Mouse (Mus musculus) forebrain, embryonic 15.5 days (tissue): Measurements from ENCODE around the gene Ube2m. TPM values are rescaled to one million over a fixed set of nuclear protein-coding genes. Genes with fewer than 3 reads are reported as not detected.

ENCODE experiments used
- ATAC-seq: fragments of 200-750 bp; cut with Nextera tagmentation; replicated peaks from 2 replicates; pipeline ENCODE4 v1.8.0; 2017; ENCODE audit warnings: mild to moderate bottlenecking, moderate TSS enrichment, moderate library complexity
- H3K27ac ChIP-seq: fragments of 300-500 bp; sonication (generic); replicated peaks from 2 replicates; pipeline ENCODE4 v1.5.1; 2015; ENCODE audit warnings: mild to moderate bottlenecking, inconsistent platforms
- H3K27me3 ChIP-seq: fragments of 300-500 bp; sonication (generic); 2 replicates; pipeline ENCODE4 v1.6.1; 2015; ENCODE audit warnings: inconsistent platforms
- H3K36me3 ChIP-seq: fragments of 300-500 bp; sonication (generic); 2 replicates; pipeline ENCODE4 v1.6.1; 2015; ENCODE audit warnings: mild to moderate bottlenecking, inconsistent platforms
- H3K4me1 ChIP-seq: fragments of 300-500 bp; sonication (generic); 2 replicates; pipeline ENCODE4 v1.6.1; 2015; ENCODE audit warnings: inconsistent platforms
- H3K4me2 ChIP-seq: fragments of 300-500 bp; sonication (generic); replicated peaks from 2 replicates; pipeline ENCODE4 v1.6.1; 2015; ENCODE audit warnings: mild to moderate bottlenecking, inconsistent platforms
- H3K4me3 ChIP-seq: fragments of 300-500 bp; sonication (generic); 2 replicates; pipeline ENCODE4 v1.5.1; 2015; ENCODE audit warnings: mild to moderate bottlenecking, inconsistent platforms
- H3K9ac ChIP-seq: fragments of 300-500 bp; sonication (generic); replicated peaks from 2 replicates; pipeline ENCODE4 v1.6.1; 2015; ENCODE audit warnings: mild to moderate bottlenecking, inconsistent platforms
- H3K9me3 ChIP-seq: fragments of 300-500 bp; sonication (generic); 2 replicates; pipeline ENCODE4 v1.6.1; 2016; ENCODE audit warnings: inconsistent platforms
- WGBS: fragments of 180-500 bp; shearing (Covaris S2); methylation state at CpG from one replicate; pipeline ENCODE4 v1.1.7; 2015; ENCODE audit warnings: mixed read lengths; 5-methylcytosine and 5-hydroxymethylcytosine counted together
- polyA plus RNA-seq: library from polyadenylated mRNA; unstranded; fragments of >200 nt; fragmentation: Nextera tagmentation; extraction: Ambion mirVana; gene quantifications from 2 replicates; pipeline ENCODE4 v1.2.1, GENCODE M21; 2015

The Ube2m gene
- polyA plus RNA-seq, 1 experiment from 2014 or later = 118 TPM

- Histone ChIP-seq H3K27me3 (no peaks in the 10 kb centered on the region), H3K4me1 (peaks cover 41% of the 10 kb centered on the region), H3K36me3 (peaks cover 73% of the 10 kb centered on the region), H3K27ac (no peak overlapping the region), H3K4me2 (no peak overlapping the region), H3K9me3 (no peaks in the 10 kb centered on the region), H3K4me3 (no peak overlapping the region), H3K9ac (no peak overlapping the region)
- ATAC-seq = no peak
- 91% methylated on average over 7 of the region's 7 CpGs for WGBS
Observed at GRCm38 (mm10) chr7:13032541-13032940, 5.5 kb downstream of the Ube2m start.

DNA sequence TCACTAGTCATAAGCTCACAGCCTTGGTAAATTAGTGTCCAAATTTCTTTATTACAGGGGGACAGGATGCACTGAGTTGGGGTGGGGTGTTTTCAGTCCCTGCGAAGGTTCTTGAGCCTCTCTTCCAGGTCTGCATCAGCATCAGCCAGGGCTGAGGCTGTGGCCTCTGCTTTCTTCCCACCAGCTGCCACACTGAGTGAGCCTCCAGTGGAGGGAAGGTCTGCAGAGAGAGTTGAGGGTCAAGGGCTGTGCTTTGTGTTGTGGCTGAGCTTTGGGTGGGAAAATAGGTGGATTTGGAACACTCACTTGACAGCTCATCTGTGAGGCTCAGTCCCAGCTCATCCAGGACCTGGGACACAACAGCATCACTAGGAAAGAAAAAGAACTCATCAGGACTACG lies 6.1 kb downstream of the Ube2m start:
- Histone ChIP-seq H3K4me1 (peaks cover 41% of the 10 kb centered on the region), H3K36me3 (peaks cover 79% of the 10 kb centered on the region), H3K4me2 (no peak overlapping the region), H3K27ac (no peak overlapping the region), H3K9me3 (no peaks in the 10 kb centered on the region), H3K4me3 (no peak overlapping the region), H3K27me3 (no peaks in the 10 kb centered on the region), H3K9ac (no peak overlapping the region)
- WGBS = 86% methylated on average over 2 of the region's 2 CpGs
- ATAC-seq = no peak

GRCm38 (mm10) chr7:13031069-13031468 lies 7.0 kb downstream of the Ube2m start:
- no peaks in the 10 kb centered on the region for H3K9me3 ChIP-seq
- no peaks in the 10 kb centered on the region for H3K27me3 ChIP-seq
- H3K36me3 ChIP-seq = peaks cover 85% of the 10 kb centered on the region
- peaks cover 41% of the 10 kb centered on the region for H3K4me1 ChIP-seq
- ATAC-seq = no peak
- 67% methylated on average over 5 of the region's 5 CpGs for WGBS
- no peak overlapping the region for H3K4me3 ChIP-seq
- H3K27ac ChIP-seq = no peak overlapping the region
- H3K9ac ChIP-seq = no peak overlapping the region
- no peak overlapping the region for H3K4me2 ChIP-seq

GRCm38 (mm10) chr7:13028986-13029385 lies 9.1 kb downstream of the Ube2m start:
- Histone ChIP-seq H3K9ac (no peak overlapping the region), H3K36me3 (peaks cover 78% of the 10 kb centered on the region)
- no peak for ATAC-seq

DNA sequence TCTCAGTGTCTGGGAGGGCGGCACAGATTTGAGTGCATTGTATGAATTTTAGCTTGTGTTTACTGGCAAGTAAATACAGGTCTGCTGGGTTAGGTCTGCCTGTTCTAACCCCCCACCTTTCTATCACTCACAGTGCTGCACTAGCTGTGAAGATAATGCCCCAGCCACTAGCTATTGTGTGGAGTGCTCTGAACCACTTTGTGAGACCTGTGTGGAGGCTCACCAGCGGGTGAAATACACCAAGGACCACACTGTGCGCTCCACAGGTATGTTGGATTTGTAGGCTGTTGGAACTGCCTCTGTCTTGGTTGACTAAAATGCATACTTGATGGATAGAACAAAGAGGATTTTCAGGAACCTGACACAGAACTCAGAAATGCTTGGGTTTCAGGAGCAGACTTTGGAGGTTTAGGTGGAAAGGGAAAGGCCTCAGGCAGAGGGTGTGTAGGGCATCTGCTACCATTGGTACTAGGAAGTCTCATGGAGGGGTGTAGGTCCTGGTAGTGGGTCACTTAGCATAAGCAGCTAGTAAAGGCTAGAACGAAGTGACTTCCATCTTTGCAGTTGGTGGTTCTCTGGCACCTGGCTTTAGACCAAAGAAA lies 12.5 kb downstream of the Ube2m start:
- Histone ChIP-seq H3K27ac (peak overlapping the region; percentile 96; the same call in 1 of the 2 replicates), H3K27me3 (no peaks in the 10 kb centered on the region), H3K4me2 (peak overlapping the region; percentile 96), H3K36me3 (peaks cover 49% of the 10 kb centered on the region), H3K4me1 (peaks cover 30% of the 10 kb centered on the region), H3K4me3 (peak overlapping the region; percentile 52), H3K9ac (peak overlapping the region; percentile 79), H3K9me3 (no peaks in the 10 kb centered on the region)
- ATAC-seq = no peak
- WGBS = 32% methylated on average over 4 of the region's 4 CpGs

More at GRCm38 (mm10) chr7:13028986-13029385, 9.1 kb downstream of the Ube2m start:
- H3K27me3 ChIP-seq = no peaks in the 10 kb centered on the region
- no peaks in the 10 kb centered on the region for H3K9me3 ChIP-seq
- H3K4me2 ChIP-seq = no peak overlapping the region
- no peak overlapping the region for H3K4me3 ChIP-seq
- H3K4me1 ChIP-seq = peaks cover 34% of the 10 kb centered on the region
- 87% methylated on average over 4 of the region's 4 CpGs for WGBS
- H3K27ac ChIP-seq = no peak overlapping the region

- no peaks in the 10 kb centered on the region for H3K27me3 ChIP-seq
- H3K4me3 ChIP-seq = peak overlapping the region; percentile 52
- WGBS = under 1% methylated on average over 41 of the region's 44 CpGs
- H3K36me3 ChIP-seq = peaks cover 41% of the 10 kb centered on the region
- H3K27ac ChIP-seq = peak overlapping the region; percentile 96
- peak overlapping the region; percentile 79 for H3K9ac ChIP-seq
- peak overlapping the region; percentile 96 for H3K4me2 ChIP-seq
- peaks cover 30% of the 10 kb centered on the region for H3K4me1 ChIP-seq
- no peaks in the 10 kb centered on the region for H3K9me3 ChIP-seq
- ATAC-seq = peak; percentile 68
Observed at GRCm38 (mm10) chr7:13024805-13025204, 13.3 kb downstream of the Ube2m start.

- ATAC-seq = peak; percentile 88
- Histone ChIP-seq H3K4me2 (peak overlapping the region; percentile 96), H3K36me3 (peaks cover 34% of the 10 kb centered on the region), H3K4me1 (peaks cover 30% of the 10 kb centered on the region), H3K9ac (peak overlapping the region; percentile 79), H3K27ac (peak overlapping the region; percentile 96), H3K27me3 (no peaks in the 10 kb centered on the region), H3K4me3 (peak overlapping the region; percentile 52), H3K9me3 (no peaks in the 10 kb centered on the region)
- WGBS = 0% methylated on average over 88 of the region's 95 CpGs
Observed at GRCm38 (mm10) chr7:13023928-13024731, 13.9 kb downstream of the Ube2m start.

DNA sequence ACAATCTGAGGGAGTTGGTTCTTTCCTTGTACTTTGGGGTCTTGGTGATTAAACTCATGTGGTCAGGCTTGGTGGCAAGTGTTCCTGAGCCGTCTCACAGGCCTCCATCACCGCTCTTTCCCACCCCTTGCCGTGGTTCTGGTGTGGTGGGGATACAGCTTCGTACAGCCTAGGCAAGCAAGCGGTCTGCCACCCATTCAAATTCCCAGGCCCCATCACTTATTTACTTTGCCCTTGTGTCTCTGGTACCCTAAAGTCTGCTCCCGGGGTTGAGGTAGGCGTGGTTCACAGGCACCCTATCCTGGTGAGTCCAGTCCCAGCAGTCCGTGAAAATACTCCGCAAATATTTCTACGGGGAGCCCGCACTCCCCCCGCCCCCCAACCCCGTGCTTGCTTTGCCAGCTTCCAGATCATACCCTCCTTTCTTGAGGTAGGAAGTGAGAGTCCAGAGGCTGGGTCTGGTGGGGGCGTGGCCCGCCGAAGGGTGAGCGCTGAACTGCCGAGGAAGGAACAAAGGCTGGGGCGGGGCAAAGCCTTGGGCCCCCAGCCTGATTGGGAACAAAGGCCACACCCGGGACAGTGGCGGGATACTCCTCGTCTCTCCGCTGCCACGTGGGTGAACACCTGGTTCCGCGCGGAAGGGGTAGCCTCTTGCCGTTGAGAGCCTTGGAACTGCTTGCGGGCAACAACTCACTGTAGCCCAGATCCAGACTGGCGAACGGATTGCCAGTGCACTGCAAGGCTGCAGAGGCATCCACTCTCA lies 15.1 kb downstream of the Ube2m start:
- 2% methylated on average over 31 of the region's 31 CpGs for WGBS
- Histone ChIP-seq H3K27me3 (no peaks in the 10 kb centered on the region), H3K9ac (peak overlapping the region; percentile 79), H3K4me3 (peak overlapping the region; percentile 52), H3K27ac (peak overlapping the region; percentile 96), H3K4me2 (peak overlapping the region; percentile 96), H3K36me3 (peaks cover 23% of the 10 kb centered on the region), H3K9me3 (no peaks in the 10 kb centered on the region), H3K4me1 (peaks cover 32% of the 10 kb centered on the region)
- peak; percentile 35 for ATAC-seq

DNA sequence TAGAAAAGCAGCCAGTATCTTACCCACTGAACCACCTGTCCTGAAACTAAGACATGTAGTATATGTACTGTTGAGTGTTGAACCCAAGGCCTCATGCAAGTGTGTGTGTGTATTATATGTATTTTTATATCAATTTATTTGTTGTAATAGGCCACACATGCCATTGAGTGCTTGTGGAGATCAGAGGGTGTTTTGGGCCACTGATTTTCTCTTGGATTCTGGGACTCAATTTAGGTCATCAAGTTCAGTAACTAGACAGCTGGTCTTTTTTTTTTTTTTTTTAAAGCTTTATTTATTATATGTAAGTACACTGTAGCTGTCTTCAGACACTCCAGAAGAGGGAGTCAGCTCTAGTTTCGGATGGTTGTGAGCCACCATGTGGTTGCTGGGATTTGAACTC lies 22.9 kb downstream of the Ube2m start:
- Histone ChIP-seq H3K4me3 (no peak overlapping the region), H3K4me2 (no peak overlapping the region), H3K36me3 (no peaks in the 10 kb centered on the region), H3K27me3 (no peaks in the 10 kb centered on the region), H3K4me1 (peaks cover 11% of the 10 kb centered on the region), H3K9ac (no peak overlapping the region), H3K9me3 (no peaks in the 10 kb centered on the region), H3K27ac (no peak overlapping the region)
- no peak for ATAC-seq
- WGBS = 93% methylated on average over 1 of the region's 1 CpGs

DNA sequence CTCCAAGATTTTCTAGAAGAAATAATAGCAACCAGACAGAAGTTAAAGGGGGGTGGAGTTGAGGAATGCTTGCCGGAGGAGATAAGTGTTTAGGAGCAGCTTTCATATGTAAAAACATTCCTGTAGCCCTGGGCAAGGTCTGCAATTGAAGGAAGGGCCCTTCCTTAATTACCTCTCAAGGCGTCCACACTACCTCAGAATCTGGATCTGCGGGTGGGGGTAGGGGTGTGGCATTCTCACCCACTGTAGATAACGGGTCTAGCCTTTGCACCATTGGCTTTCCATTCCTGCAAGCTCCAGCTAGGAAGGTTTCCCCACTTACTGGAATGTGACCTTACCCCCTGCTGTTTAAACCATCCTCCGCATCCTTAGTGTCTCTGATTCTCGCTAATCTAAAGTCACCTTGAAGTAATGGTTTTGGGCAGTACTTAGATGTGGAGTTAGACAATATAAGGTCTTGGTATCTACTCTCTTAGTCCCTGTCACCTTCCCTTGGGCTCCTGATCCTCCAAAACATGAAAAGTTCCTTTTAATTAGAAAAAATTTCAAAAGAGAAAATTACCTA lies 23.7 kb downstream of the Ube2m start:
- Histone ChIP-seq H3K27ac (no peak overlapping the region), H3K4me2 (no peak overlapping the region), H3K9me3 (no peaks in the 10 kb centered on the region), H3K36me3 (no peaks in the 10 kb centered on the region), H3K9ac (no peak overlapping the region), H3K27me3 (no peaks in the 10 kb centered on the region), H3K4me3 (no peak overlapping the region), H3K4me1 (peaks cover 13% of the 10 kb centered on the region)
- no peak for ATAC-seq
- 44% methylated on average over 6 of the region's 6 CpGs for WGBS

- H3K9me3 ChIP-seq = no peaks in the 10 kb centered on the region
- WGBS = 70% methylated on average over 4 of the region's 4 CpGs
- no peak overlapping the region for H3K27ac ChIP-seq
- no peak overlapping the region for H3K4me2 ChIP-seq
- no peak for ATAC-seq
- peaks cover 17% of the 10 kb centered on the region for H3K4me1 ChIP-seq
- H3K36me3 ChIP-seq = no peaks in the 10 kb centered on the region
- no peak overlapping the region for H3K9ac ChIP-seq
- H3K27me3 ChIP-seq = no peaks in the 10 kb centered on the region
- H3K4me3 ChIP-seq = no peak overlapping the region
Observed at GRCm38 (mm10) chr7:13013671-13014070, 24.4 kb downstream of the Ube2m start.
